Mouse (Mus musculus) megakaryocyte-erythroid progenitor cell, adult 5 weeks (primary cell): Measurements from ENCODE around the gene Dkkl1. TPM values are rescaled to one million over a fixed set of nuclear protein-coding genes. Genes with fewer than 3 reads are reported as not detected.

Source experiments
- polyA plus RNA-seq: library from polyadenylated mRNA; stranded (reverse); fragments of >175 nt; gene quantifications from 2 replicates; pipeline ENCODE4 v1.2.3, GENCODE M21; 2012

Gene Dkkl1
- polyA plus RNA-seq = 14.7 and 21.4 TPM in 2 replicates

DNA sequence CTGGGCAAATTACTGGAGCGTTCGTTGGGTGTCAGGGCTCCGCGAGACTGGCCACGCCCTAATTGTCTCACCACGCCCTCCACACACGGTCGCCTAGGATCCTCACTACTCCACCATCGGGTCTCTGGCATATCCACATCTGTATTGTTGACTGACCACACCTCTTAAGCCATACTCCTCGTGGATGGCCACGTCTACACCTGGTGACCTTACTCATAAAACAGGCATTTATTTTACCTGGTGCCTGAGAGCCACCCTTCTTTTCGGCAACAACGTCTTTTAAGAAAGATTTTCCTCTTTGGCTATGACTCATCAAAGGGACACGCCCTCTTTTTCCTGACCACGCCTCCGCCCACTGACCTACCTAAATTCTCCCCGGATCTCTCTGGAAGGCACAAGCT is at the start of gene Dkkl1:
Gene Dkkl1, minus strand, starts transcription at position 297 of the 401 bp plus-strand sequence.

DNA sequence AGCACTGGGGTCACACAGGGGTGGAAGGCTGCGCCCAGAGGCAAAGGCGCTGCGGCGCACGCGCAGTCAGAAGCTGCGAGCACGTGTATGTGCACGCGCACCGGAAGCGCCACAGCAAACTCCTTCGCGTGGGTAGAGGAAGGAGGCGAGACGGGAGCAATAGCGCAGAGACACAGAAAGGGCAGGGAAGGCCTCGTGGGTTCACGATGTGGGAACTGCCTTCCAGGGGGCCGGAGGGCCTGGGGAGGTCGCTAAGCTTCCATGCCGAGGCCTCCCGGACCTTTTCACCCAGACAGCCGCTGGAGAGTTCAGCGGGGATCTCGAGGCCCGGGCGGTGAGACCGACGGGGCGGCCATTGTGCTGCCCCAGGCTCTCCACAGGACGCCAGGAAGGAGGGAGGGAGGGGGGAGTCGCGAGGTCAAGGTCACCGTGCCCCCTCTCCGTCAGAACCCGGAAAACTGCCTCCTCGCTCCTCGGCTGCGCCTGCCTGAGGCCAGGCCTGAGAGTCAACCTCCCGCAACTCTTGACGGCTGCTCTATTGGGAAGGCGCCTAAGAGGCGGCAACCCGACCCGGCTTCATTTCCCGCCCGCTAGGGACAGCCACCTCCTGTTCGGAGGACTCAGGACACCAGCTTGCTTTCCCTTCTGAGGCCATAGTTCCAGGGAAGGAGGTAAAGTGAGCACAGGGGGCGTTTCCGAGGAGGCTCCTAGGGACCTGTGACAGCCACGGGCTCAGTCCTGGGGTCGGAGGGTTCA is 28.9 kb upstream of the Dkkl1 start, which contains the start of gene Slc6a16:
Gene Slc6a16, plus strand, starts transcription at position 453 of the 756 bp plus-strand sequence.

DNA sequence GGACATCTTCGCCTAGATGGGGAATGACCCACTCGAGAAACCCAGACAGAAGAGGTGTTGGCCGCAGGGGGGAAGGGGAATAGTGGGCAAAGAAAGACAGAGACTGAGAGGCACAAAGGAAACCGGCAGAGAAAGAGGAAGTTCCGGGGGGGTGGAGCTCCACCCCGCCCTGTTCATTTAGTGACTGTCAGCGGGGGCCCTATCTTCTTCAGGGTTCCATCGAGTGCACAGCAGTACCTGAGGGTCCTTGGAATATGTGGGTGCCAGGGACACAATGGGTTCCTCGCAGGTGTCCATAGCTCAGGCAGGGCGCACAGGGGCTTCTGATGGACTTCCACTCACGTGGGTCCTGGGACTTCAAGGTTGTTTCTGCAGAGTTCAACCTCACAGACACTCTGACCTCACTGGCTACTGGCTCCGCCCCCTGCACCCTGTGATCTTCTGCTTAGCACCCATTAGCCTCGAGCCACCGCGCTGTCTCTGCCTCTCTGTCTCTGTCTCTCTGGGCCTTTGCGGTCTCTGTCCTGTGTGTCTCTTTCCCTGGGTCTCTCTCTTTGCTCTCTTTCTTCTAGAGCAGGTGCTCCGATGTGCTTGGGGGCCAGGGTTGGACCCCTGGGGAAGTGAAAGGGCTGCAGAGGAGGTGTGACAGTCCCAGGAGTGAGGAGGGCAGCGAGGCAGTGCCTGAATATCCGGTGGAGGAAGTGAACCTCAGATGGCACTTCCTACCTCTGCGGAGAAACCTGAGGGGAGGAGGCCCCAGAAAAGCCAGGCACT is 27.0 kb upstream of the Dkkl1 start, which contains the start of gene Cd37:
Gene Cd37, minus strand, starts transcription at position 393 of the 774 bp plus-strand sequence.

GRCm38 (mm10) chr7:45215673-45216441 is 3.9 kb upstream of the Dkkl1 start, which contains the start of gene Tead2:
Gene Tead2 (plus strand): TSS chr7:45215753.

DNA sequence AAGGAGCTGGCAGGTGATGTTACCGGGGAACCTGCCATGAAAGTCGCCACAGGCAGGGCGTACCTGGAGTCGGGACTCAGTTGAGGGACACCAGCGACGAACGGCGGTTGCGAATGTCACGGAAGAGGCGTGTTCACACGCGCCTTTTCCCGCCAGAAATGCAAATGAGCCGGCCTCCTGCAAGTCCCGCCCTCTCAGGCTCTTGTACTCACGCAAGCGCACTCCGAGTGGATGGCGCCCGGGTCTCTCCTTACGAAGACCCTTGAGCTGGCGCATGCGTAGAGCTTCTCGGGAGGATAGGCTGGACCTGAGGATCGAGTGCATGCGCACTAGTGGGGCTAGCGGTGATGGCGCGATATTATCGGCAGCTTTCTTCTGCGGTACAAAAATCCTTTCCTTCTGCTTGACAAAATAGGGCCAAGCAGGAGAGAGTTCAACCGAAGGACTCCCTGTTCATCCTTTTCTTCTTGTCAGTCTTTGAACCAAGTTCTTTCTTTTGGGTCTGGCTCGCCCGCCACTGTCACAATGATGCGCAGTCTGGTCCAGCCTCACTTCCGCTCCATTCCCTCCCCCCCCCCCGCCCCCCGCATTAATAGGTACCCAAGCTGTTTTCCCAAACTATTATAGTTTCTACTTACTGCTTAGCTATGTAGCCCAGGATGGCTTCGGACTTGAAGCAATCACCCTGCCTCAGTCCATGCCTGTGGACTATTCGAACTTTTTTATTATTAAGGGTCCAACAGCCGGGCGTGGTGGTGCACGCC is 7.4 kb downstream of the Dkkl1 start, which contains the start of gene Ccdc155:
Gene Ccdc155, minus strand, starts transcription at position 513 of the 764 bp plus-strand sequence.

DNA sequence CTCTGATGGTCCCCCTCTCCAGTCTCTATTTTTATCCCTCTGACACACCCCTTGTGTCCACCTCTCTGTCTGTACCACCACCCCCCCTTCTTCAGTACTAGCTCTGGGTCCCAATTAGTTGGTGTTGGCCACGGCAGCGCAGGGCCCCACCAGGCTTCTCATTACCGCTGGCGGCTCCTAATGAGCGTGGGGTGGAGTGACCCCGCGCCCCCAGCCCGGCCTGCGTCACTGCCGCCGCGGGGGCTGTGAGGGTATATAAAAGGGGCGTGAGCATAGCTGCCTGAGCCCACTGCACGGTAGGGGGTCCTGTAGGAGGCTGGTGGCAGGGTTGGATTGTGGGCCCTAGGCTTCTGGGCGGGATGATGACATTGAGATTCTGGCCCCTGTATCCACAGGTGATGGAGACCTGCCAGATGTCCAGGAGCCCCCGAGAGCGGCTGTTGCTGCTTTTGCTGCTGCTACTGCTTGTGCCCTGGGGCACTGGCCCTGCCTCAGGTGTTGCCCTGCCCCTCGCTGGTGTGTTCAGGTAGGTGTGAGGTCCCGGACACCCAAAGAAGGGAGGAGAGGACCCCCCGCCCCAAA is 31.0 kb downstream of the Dkkl1 start, which contains the start of gene Pth2:
Gene Pth2, plus strand, starts transcription at position 100 of the 582 bp plus-strand sequence.

DNA sequence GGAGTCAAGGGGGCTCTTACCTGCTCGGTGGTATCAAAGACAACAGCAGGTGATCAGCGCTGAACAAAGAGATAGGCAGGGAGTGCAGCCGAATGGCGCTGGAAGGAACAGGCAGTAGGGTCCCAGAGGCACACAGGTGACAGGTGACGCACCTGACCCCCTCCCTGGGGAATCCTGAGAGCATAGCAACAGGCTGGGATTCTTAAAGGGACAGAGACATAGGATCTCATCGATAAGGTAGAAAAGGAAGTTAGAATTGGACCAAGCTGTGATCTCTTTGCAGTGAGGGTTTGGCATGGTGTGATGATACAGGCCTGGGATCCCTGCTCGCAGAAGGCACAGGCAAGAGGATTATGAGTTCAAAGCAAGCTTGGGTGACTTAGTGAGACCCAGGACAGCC is 32.5 kb downstream of the Dkkl1 start, which contains the start of gene Gfy:
Gene Gfy, minus strand, starts transcription at position 101 of the 400 bp plus-strand sequence.

GRCm38 (mm10) chr7:45163735-45164490 is 48.0 kb downstream of the Dkkl1 start, which contains the start of gene Slc17a7:
Gene Slc17a7 (plus strand): TSS chr7:45163949.

Other genes starting within 250 kb of the Dkkl1 start
- gene Cpt1c, start 237.3 kb downstream of the Dkkl1 start, polyA plus RNA-seq = 1.3 and 2.1 TPM in 2 replicates
- gene Prmt1, start 225.6 kb downstream of the Dkkl1 start, polyA plus RNA-seq = 133 and 160 TPM in 2 replicates
- 112 and 119 TPM in 2 replicates for gene Irf3, start 214.5 kb downstream of the Dkkl1 start, polyA plus RNA-seq
- 131 and 163 TPM in 2 replicates for gene Bcl2l12, start 213.4 kb downstream of the Dkkl1 start, polyA plus RNA-seq
- gene Scaf1, start 195.8 kb downstream of the Dkkl1 start, polyA plus RNA-seq = 185 and 198 TPM in 2 replicates
- 4.0 TPM in 2 replicates for gene Rras, start 194.2 kb downstream of the Dkkl1 start, polyA plus RNA-seq
- 95.4 and 117 TPM in 2 replicates for gene Prr12, start 159.3 kb downstream of the Dkkl1 start, polyA plus RNA-seq
- 144 and 165 TPM in 2 replicates for gene Nosip, start 149.7 kb downstream of the Dkkl1 start, polyA plus RNA-seq
- gene Prrg2, start 149.5 kb downstream of the Dkkl1 start, polyA plus RNA-seq = 38.8 and 40.5 TPM in 2 replicates
- gene Rcn3, start 119.9 kb downstream of the Dkkl1 start, polyA plus RNA-seq = 36.5 and 65.0 TPM in 2 replicates
- 7.5 and 10.0 TPM in 2 replicates for gene Fcgrt, start 108.3 kb downstream of the Dkkl1 start, polyA plus RNA-seq
- gene Rps11, start 87.7 kb downstream of the Dkkl1 start, polyA plus RNA-seq = 210 and 224 TPM in 2 replicates
- gene Rpl13a, start 83.4 kb downstream of the Dkkl1 start, polyA plus RNA-seq = 4,327 and 5,290 TPM in 2 replicates
- gene Gm45713, start 75.9 kb downstream of the Dkkl1 start, polyA plus RNA-seq = 0.12 and 0.16 TPM in 2 replicates
- gene Flt3l, start 75.7 kb downstream of the Dkkl1 start, polyA plus RNA-seq = 15.4 and 21.4 TPM in 2 replicates
- gene Pih1d1, start 57.8 kb downstream of the Dkkl1 start, polyA plus RNA-seq = 67.8 and 81.0 TPM in 2 replicates
- gene Aldh16a1, start 57.6 kb downstream of the Dkkl1 start, polyA plus RNA-seq = 162 and 165 TPM in 2 replicates
- gene Slc17a7, start 48.2 kb downstream of the Dkkl1 start, polyA plus RNA-seq = 0.11 and 0.15 TPM in 2 replicates
- gene Gfy, start 32.6 kb downstream of the Dkkl1 start, polyA plus RNA-seq = 0.16 and 0.29 TPM in 2 replicates
- not detected in 2 replicates for gene Pth2, start 31.2 kb downstream of the Dkkl1 start, polyA plus RNA-seq
- gene Ccdc155, start 7.3 kb downstream of the Dkkl1 start, polyA plus RNA-seq = 0.56 and 1.3 TPM in 2 replicates
- gene Tead2, start 3.6 kb upstream of the Dkkl1 start, polyA plus RNA-seq = 0.82 and 2.2 TPM in 2 replicates
- gene Cd37, start 27.0 kb upstream of the Dkkl1 start, polyA plus RNA-seq = 173 and 185 TPM in 2 replicates
- gene Slc6a16, start 28.9 kb upstream of the Dkkl1 start, polyA plus RNA-seq = not detected in 2 replicates
- gene Slc6a21, start 65.4 kb upstream of the Dkkl1 start, polyA plus RNA-seq = 0.09 TPM in 1 of 2 replicates, not detected in the other
- 3.3 and 5.4 TPM in 2 replicates for gene Trpm4, start 121.6 kb upstream of the Dkkl1 start, polyA plus RNA-seq
- gene Hrc, start 123.1 kb upstream of the Dkkl1 start, polyA plus RNA-seq = not detected in 2 replicates
- 0.56 TPM in 2 replicates for gene Ppfia3, start 154.9 kb upstream of the Dkkl1 start, polyA plus RNA-seq
- gene Lin7b, start 158.4 kb upstream of the Dkkl1 start, polyA plus RNA-seq = 2.3 and 2.6 TPM in 2 replicates
- 920 and 1,244 TPM in 2 replicates for gene Snrnp70, start 183.6 kb upstream of the Dkkl1 start, polyA plus RNA-seq
- 0.04 and 0.28 TPM in 2 replicates for gene Kcna7, start 193.5 kb upstream of the Dkkl1 start, polyA plus RNA-seq
- 0.04 TPM in 1 of 2 replicates, not detected in the other for gene Ntf5, start 201.5 kb upstream of the Dkkl1 start, polyA plus RNA-seq
- 0.11 TPM in 1 of 2 replicates, not detected in the other for gene Lhb, start 208.7 kb upstream of the Dkkl1 start, polyA plus RNA-seq
- gene Gys1, start 222.7 kb upstream of the Dkkl1 start, polyA plus RNA-seq = 28.3 and 36.5 TPM in 2 replicates
- 407 and 425 TPM in 2 replicates for gene Ruvbl2, start 225.9 kb upstream of the Dkkl1 start, polyA plus RNA-seq
- gene Ftl1, start 247.7 kb upstream of the Dkkl1 start, polyA plus RNA-seq = 3,550 and 4,748 TPM in 2 replicates